Mouse (Mus musculus) hindbrain, embryonic 11.5 days (tissue): Measurements from ENCODE around the gene Znrf3. TPM values are rescaled to one million over a fixed set of nuclear protein-coding genes. Genes with fewer than 3 reads are reported as not detected.

Source experiments
- ATAC-seq: fragments of 200-750 bp; cut with Nextera tagmentation; 2 replicates; pipeline ENCODE4 v1.8.0; 2017; ENCODE audit warnings: mild to moderate bottlenecking, moderate TSS enrichment, moderate library complexity; ENCODE audit not compliant: low FRiP score
- DNase-seq: peaks from one replicate; pipeline ENCODE4 v3.0.0-alpha.2; 2015; ENCODE audit warnings: low spot score
- H3K27ac ChIP-seq: fragments of 300-500 bp; sonication (generic); 2 replicates; pipeline ENCODE4 v1.5.1; 2014; ENCODE audit warnings: mild to moderate bottlenecking, low read depth, low read length
- H3K27me3 ChIP-seq: fragments of 300-500 bp; sonication (generic); 2 replicates; pipeline ENCODE4 v1.6.1; 2014; ENCODE audit warnings: mild to moderate bottlenecking, low read length, moderate library complexity, mixed read lengths; ENCODE audit not compliant: control insufficient read depth, insufficient read depth
- H3K36me3 ChIP-seq: fragments of 300-500 bp; sonication (generic); 2 replicates; pipeline ENCODE4 v1.6.1; 2014; ENCODE audit warnings: mild to moderate bottlenecking, low read length, moderate library complexity, mixed read lengths; ENCODE audit not compliant: control insufficient read depth, insufficient read depth
- H3K4me1 ChIP-seq: fragments of 300-500 bp; sonication (generic); replicated peaks from 2 replicates; pipeline ENCODE4 v1.6.1; 2014; ENCODE audit warnings: low read length, mixed read lengths; ENCODE audit not compliant: control insufficient read depth, insufficient read depth
- H3K4me2 ChIP-seq: fragments of 300-500 bp; sonication (generic); replicated peaks from 2 replicates; pipeline ENCODE4 v1.6.1; 2014; ENCODE audit warnings: mild to moderate bottlenecking, low read depth, low read length
- H3K4me3 ChIP-seq: fragments of 300-500 bp; sonication (generic); 2 replicates; pipeline ENCODE4 v1.5.1; 2014; ENCODE audit warnings: low read depth, low read length
- H3K9ac ChIP-seq: fragments of 300-500 bp; sonication (generic); 2 replicates; pipeline ENCODE4 v1.6.1; 2014; ENCODE audit warnings: low read depth, low read length
- H3K9me3 ChIP-seq: fragments of 300-500 bp; sonication (generic); 2 replicates; pipeline ENCODE4 v1.6.1; 2016; ENCODE audit warnings: low read length; ENCODE audit not compliant: control insufficient read depth
- WGBS: fragments of 180-500 bp; shearing (Covaris S2); extraction: QIAGEN DNeasy Blood & Tissue Kit; methylation state at CpG from one replicate; pipeline ENCODE4 v1.1.7; 2014; 5-methylcytosine and 5-hydroxymethylcytosine counted together
- polyA plus RNA-seq: library from polyadenylated mRNA; unstranded; fragments of >200 nt; fragmentation: Nextera tagmentation; extraction: Ambion mirVana; gene quantifications from 2 replicates; pipeline ENCODE4 v1.2.1, GENCODE M21; 2014

The Znrf3 gene
- polyA plus RNA-seq, 1 experiment from 2014 or later: 11.5 TPM

GRCm38 (mm10) chr11:5243208-5243607 is 201.4 kb downstream of the Znrf3 start:
- no peak overlapping the region for H3K4me2 ChIP-seq
- H3K36me3 ChIP-seq: no peaks in the 10 kb centered on the region
- WGBS: 95% methylated on average over 7 of the region's 7 CpGs
- H3K9me3 ChIP-seq: no peaks in the 10 kb centered on the region
- no peak overlapping the region for H3K27ac ChIP-seq
- H3K4me1 ChIP-seq: peaks cover 7% of the 10 kb centered on the region
- DNase-seq: no peak
- H3K27me3 ChIP-seq: no peaks in the 10 kb centered on the region
- no peak overlapping the region for H3K9ac ChIP-seq
- ATAC-seq: no peak
- no peak overlapping the region for H3K4me3 ChIP-seq

- no peak for ATAC-seq
- Histone ChIP-seq H3K9ac (no peak overlapping the region), H3K9me3 (no peaks in the 10 kb centered on the region), H3K4me3 (no peak overlapping the region), H3K36me3 (no peaks in the 10 kb centered on the region; the same call in 1 of the 2 replicates), H3K4me2 (no peak overlapping the region), H3K27me3 (no peaks in the 10 kb centered on the region), H3K27ac (no peak overlapping the region), H3K4me1 (peaks cover 7% of the 10 kb centered on the region)
- WGBS: 84% methylated on average over 8 of the region's 8 CpGs
- no peak for DNase-seq
These were observed 202.5 kb downstream of the Znrf3 start for GRCm38 (mm10) chr11:5242158-5242557.

- Histone ChIP-seq H3K4me3 (no peak overlapping the region), H3K27ac (peak overlapping the region; percentile 32; the same call in 1 of the 2 replicates), H3K36me3 (peaks cover 2% of the 10 kb centered on the region; the same call in 1 of the 2 replicates), H3K9ac (0 out of 2 replicates have a peak overlapping the region, but pooled peaks have one; percentile 11), H3K27me3 (no peaks in the 10 kb centered on the region), H3K4me2 (no peak overlapping the region), H3K4me1 (peaks cover 7% of the 10 kb centered on the region), H3K9me3 (no peaks in the 10 kb centered on the region)
- ATAC-seq (no peak), DNase-seq (peak; percentile 30)
- WGBS: 15% methylated on average over 10 of the region's 10 CpGs
These were observed 204.6 kb downstream of the Znrf3 start for GRCm38 (mm10) chr11:5239706-5240690.

Other genes starting within 250 kb of the Znrf3 start
- gene Kremen1, start 183.3 kb downstream of the Znrf3 start, polyA plus RNA-seq: 6.6 and 6.7 TPM in 2 replicates
- gene Xbp1, start 75.8 kb upstream of the Znrf3 start, polyA plus RNA-seq: 144 and 158 TPM in 2 replicates
- 21.3 and 26.6 TPM in 2 replicates for gene Ccdc117, start 97.3 kb upstream of the Znrf3 start, polyA plus RNA-seq
- not detected in 2 replicates for gene Ankrd36, start 124.8 kb upstream of the Znrf3 start, polyA plus RNA-seq